Mouse (Mus musculus) heart, postnatal 4 days (tissue): ENCODE measurements around the gene Prdm11. TPM values are rescaled to one million over a fixed set of nuclear protein-coding genes. Genes with fewer than 3 reads are reported as not detected.

Experiments
- DNase-seq: peaks from one replicate; pipeline ENCODE4 v3.0.0; 2021
- total RNA-seq, 2 experiments: library from RNA; stranded (reverse); gene quantifications; 2 replicates each; pipeline ENCODE4 v1.2.3; 2021

Prdm11 gene
- total RNA-seq, result 10 to 100 TPM; 24.7 to 25.5 TPM

DNA sequence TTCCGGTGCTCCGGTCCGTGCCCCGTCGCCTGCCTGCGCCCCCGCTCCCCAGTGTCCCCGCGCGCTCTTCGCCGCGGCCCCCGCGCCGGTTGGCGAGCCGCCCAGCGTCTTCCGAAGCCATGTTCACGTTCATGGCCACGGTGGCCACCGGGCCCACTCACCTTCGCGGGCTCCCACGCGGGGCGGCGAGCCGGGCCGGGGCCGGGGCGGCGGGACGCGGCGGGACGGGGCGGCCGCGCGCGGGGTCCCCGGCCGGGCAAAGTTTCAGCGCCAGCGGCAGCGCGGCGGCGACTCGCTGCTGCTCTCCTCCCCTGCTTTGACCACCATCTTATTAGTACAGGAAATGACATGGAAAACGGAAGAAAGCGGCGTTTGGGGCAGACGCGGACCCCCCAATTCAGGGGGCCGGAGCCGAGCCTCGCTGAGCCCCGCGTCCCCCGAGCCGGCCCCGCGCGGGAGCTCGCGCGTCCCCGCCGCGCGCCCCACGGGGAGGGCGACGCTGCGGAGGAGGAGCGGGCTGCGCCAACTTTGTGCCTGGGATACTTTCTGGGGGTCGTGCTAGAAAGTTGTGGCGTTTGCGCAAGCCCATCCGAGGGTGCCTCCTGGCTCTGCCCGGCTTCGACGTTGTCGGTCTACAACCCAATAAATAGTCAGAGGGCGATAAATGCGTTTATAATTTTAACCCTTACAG is at the start of gene Prdm11:
Gene Prdm11 (minus strand): TSS at position 350 of the 691 bp plus-strand sequence.
- peak; percentile 57 for DNase-seq

DNA sequence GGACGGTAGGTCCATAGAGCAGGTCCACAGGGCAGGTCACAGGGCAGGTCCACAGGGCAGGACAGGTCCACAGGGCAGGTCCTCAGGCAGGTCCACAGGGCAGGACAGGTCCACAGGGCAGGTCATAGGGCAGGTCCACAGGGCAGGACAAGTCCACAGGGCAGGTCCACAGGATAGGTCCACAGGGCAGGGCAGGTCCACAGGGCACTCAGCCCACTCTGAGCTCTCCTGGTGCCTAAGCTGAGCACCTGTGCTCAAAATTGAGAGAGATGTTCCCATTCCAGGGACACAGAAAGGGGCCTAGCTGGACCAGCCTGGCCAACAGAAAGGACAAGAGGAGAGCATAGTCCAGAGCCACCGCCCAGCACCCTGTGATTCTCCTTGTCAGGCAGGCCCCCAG is 46.4 kb upstream of the Prdm11 start:
- DNase-seq, result no peak

DNA sequence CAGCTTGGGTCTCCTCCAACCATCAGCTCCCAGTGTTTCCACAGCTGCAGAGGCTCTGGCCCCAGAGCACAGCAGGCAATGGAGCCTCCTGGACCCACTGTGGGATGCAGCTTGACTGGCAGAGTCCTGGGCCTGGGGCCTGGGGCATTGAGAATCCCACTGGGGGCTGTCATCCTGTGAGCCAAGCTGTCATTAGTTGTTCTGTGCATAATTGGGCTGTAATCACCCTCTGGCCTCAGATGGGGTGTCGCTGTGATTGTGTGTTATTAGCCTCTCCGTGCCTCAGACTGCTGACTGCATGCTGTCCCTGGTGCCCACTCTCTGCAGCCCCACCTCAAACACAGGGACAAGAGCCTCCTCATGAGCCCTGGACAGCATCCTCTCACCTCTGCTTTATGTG is 45.7 kb upstream of the Prdm11 start:
- no peak for DNase-seq

DNA sequence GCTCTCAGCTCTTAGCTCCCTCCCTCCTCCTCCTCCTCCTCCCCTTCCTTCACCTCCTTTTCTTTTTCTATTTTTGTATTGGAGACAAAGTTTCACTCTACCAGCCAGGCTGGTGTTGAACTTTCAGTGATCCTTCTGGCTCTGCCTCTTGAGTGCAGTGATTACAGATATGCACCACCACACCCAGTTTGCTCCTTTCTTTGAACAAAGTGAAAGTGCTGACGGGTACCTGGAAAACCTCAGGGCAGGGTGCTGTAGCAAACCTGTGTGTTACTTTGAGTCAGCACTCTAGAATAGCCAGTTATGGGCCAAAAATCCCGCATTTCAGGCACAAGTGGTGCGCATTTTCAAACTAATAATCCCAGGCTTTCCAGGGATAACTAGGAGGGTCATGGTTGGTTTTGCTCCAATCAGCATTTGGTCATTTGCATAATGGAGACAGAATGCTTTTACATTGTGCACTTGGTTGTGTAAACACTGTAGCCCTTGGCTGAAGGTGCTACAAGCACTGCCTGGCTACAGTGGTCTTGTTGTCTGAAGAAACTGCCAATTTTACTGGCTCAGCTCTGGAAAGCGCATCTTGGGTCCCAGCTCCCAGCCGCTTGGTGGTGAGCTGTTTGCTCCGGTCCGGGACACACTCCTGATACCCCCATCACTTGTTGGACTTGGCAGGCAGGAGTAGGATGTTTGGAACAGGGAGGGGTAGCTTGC is 43.6 kb upstream of the Prdm11 start:
- no peak for DNase-seq

DNA sequence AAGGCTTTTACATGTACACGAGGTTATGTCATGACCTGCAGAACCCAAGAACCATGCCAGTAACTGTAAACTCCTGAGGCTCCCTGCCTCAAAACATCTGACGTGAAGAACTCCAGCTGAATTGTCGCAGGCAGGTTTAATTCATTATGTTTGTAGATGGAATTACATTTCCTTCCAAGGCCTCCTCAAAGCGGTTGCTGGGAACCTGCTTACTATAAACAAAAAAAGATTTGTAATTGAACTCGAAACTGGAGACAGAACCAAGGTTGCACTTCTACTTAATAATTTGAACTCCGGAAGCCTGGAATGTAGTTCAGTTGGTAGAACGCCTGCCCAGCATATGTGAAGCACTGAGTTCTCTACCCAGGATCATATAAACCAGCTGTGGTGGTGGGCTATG is 42.0 kb upstream of the Prdm11 start:
- no peak for DNase-seq

DNA sequence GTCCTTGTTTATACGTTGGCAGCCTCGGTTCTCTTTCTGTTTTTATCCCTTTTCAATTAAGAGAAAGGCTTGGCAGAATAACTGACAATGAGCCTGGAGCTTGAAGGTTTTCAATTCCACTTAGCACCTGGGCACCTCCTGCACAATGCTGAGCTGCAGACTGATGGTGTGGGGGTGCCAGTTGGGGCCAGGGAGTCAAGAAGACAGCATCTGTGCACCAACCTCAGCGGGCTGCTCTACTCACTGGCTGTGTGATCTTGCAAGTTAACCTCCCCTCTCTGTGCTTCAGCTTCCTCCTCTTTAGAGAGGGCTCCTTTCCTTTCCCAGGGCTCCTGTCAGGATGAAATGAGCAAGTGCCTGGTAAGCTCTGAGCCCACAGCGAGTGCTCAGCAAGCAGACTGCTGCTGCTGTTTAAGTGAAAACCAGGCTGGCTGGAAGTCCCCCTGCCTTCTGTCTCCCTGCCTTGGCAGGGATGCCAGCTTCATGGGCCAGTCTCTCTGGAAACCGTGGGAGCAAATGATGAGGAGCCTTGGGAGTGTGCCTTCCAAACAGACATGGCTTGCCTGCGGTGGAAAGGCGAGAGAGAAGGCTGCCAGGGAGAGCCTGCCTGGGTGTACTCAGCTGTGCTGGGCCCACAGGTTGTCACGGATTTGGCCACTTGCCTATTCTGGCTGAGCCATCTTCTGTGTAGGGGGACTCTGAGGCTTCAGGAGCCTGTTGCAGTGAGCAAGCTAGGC is 39.5 kb upstream of the Prdm11 start:
- DNase-seq, result no peak

DNA sequence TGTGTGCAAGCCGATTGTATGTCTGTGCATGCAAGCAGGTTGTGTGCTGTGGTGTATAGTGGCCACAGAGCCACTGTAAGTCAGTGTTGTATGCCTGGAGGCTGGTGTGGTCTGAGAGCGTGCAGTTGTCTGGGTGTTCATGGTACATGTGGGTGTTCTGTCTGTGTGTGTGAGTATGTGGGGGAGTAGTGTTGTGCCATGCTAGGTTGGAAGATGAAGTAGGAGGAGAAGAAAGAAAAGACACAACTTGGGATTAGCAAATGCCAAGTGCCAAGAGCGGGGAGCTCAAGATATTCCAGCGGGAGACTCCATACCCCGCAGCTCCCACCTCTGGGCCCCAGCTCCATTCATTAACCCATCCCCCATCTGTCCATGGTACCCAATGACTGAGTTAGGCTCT is 38.5 kb upstream of the Prdm11 start:
- no peak for DNase-seq

DNA sequence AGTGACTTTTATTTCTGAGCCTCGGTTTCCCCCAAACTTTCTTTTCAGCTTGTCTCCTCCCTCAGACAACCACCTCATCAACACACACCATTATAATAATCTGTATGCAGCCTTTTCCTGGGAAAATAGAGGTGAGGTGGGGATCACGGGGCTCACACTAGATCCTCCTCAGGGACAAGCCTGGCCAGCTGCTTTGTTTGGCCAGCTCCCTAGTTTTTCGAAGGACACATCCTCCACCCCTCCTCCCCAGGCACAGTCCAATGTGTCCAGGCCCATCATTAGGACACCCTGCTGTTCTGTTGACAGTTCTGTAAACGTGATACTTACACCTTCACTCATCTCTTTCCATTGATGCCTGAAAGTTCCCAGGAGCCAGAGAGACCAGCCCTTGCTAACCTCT is 37.4 kb upstream of the Prdm11 start:
- DNase-seq, result no peak

DNA sequence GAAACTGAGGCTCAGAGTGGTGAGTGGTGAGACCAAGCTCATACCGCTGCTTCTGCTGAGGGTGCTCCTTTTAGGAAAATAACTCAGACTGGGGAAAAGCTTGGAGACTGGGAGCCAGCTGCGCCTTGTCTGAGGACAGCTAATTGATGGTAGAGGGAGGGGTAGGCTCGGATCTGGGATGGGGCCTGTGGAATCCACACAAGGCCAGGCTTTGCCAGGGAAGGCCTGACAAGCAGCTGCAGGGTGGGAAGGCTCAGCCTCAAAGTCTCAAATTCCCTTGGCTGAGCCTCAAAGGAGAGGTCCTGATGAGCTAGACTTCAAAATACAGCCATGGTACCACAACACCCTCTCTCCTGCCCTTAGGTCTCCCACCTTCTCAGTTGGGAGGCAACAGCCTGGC is 36.9 kb upstream of the Prdm11 start:
- peak; percentile 39 for DNase-seq

DNA sequence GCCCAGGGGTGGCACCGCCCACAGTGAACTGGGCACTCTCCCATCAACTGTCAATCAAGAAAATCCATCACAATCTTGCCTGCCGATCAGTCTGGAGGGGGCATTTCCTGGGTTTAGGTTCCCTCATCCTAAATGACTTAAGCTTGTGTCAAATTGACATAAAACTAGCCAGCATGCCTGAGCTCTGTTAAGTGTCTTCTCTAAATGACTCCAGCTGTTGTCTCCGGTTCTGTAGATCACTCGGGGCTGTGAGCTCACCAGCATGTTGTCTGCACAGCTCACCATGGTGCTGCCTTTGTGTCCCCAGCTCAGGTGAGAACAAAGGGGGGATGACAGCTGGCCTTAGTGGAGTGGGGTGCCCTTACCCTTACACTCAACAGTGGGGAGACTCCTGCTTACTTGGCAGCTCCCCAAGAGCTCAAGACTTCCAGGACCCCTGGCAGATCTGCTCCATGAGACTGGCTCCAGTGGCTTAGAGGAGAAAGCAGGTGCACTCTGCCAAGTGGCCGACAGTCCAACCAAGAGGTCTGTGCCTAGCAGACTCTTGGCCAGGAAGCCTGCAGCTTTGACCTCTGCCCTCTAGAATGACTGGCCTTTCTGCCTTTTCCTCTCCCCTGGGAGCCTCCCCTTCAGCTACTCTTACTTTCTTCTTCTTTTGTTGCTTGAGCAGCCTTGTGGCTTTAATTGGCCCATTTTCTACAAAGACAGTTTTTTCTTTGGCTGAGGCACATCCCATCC is 35.1 kb upstream of the Prdm11 start:
- DNase-seq, result no peak

DNA sequence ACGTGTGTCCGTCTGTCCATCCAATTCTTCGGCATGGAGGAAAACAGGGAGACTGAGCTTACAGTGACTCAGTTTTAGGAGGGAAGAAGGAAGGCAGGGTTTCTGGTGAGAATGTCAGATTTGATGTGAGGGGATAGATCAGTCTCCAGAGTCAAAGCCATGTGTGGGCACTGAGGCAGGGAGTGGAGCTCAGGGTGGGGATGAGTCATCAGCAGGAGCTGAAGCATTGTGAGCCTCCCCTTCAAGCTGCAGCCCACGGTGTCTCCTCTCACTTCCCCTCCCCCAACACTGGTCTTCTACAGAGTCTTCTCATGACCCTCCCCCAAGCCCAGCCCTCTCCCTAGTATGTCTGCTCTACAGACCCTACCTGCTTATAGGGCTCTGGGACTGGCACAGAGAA is 33.4 kb upstream of the Prdm11 start:
- DNase-seq, result no peak

DNA sequence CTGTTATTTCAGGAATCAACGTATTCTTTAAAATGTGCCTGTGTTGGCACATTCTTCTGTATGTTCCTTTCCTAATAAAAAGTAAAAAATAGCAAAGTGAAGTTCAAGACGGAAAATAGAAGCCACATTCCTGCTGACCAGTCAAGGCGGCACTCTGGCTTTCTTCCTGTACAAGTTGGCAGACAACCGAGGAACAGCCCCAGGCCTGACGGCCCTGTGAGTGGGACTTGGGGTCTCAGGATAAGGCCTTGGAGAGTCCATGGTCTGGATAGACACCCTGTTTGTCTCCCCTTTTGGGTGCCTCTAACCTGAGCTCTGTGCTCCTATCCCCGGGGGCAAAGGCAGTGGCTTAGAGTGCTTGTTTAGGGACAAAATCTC is 30.6 kb upstream of the Prdm11 start:
- no peak for DNase-seq

DNA sequence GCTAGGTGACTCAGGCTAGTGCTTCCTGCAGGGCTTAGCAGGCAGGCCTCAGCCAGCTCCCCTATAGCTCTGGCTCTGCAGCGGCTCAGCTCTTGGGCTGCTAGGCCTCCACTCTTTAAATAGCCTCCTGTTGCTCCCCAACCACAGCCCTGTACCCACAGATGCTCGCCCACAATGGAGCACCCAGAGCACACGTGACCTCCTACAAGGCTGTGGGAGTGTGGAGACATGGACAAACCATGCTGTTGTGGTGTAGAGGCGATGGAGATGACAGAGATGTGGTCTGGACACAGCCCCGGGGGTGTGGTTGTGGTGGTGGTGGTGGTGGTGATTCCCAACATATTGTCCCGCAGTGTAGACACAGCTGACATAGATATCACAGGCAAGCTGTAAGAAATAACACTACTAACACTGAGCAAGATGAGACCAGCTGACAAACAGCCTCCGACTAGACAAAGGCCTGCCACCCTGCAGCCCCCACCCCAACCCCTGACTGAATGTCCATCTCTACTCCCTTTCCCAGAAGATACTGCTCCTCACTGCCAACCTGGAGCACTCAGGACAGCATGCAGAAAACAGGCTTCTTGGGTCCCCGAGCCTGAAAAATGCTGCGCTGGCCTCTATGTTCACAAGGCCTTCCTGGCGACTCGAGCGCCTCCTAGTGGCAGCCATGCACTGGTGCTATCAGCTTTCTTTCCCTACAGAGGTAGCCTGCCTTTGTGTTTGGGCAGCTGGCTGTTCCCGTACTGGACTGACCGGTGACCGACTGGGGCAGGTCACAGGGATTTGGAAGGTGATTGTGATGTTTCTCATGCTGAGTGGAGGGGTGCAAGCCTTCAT is 30.0 kb upstream of the Prdm11 start:
- peak; percentile 82 for DNase-seq

DNA sequence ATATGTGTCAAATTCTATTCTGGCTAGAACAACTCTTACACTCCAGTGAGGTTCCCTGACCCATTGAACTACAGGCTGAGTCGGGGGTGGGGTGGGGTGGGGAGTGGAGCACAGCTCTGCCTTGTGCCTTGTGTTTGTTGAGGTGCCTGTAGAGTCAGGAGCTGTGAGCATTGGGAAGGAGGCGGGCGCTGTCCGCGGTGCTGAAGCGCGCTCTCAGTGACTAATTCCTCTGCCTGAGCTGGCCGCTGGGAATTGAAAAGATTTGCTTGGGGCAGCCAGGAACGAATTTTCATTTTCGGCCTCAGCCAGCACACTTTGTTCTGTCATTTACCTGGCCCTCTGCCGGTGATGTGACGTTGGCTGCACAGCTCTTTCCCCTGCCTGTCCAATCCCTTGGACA is 25.7 kb upstream of the Prdm11 start:
- peak; percentile 90 for DNase-seq

DNA sequence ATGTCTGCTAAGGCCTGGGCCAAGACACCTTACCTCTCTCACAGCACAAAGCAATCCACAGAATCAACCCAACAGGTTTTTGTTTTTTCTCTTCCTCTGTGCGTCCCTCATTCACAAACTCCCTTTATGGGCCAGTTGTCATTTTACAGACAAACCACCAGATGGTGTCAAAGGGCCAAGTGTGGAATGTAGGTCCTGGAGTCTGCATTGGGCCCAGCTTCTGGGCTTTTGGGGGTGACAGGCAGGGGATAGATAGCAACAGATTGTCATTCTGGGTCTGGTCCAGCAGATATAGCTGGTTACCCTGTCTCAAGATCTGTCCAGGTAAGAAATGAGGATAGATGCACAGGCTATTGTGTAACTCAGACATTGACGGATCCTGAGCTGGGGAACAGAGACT is 23.0 kb upstream of the Prdm11 start:
- DNase-seq, result peak; percentile 40

DNA sequence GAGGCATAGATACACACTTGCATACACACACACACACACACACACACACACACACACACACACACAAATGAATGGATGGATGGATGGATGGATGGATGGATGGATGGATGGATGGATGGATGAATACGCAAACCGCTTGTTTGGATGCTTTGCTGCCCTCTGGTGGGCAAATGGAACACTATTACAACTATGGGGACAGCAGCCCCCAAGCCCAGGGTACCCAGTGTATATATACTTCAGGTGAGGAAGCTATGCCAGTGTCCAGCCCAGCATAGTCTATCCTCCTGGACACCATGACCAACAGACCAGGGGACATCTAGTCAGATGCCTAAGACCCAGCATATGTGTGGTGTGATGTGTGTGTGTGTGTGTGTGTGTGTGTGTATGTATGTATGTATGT is 17.4 kb upstream of the Prdm11 start:
- DNase-seq, result peak; percentile 77

DNA sequence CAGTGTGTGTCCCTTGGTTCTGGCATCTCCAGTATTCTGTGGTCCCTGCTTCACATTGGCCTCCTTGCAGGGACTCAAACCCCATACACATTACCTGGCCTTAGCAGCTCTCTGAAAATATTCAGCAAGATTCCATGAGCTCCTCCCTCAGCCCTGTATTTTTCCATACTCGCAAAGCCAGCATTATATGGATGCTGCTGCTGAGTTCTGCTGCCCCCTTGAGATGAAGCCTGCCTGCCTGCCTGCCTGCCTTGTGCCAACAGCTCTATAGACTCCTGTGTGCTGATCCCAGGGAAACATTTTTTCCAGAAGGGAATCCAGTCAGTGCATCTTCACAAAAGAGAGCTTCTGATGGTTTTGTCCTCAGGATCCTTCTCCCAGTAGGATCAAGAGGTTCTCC is 5.9 kb upstream of the Prdm11 start:
- DNase-seq, result no peak

DNA sequence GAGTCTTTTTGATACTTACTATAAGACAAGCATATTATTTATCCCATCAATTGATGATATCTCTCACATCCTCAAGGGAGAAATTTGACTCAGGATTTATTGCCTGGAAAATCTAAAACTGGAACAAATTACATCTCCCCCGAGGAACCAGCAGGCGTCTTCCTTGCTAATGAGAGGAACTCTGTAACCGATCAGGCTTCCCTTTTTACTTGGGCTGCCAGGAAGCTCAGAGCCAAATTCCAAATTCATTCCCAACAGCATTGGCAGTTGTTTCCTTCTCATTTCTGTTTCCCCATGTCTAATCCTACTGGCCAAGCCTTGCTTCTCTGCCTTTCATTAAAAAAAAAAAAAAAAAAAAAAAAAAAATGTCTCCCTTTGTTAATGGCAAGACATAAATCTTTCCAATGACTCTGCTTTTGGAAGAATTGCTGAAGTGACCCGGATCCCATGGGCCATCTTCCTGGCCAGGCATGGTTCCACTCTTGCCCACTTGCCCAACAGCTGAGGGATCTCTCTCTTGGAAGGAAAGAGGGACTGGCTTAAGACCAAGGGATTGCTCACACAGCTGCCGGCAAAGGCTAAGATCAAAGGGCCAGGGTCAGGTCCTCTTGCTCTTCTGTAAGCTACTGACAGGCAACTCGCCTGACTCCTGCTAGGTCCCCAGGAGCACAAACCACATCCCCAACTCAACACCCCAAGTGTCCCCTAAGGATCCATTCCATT is 2.8 kb upstream of the Prdm11 start:
- no peak for DNase-seq

DNA sequence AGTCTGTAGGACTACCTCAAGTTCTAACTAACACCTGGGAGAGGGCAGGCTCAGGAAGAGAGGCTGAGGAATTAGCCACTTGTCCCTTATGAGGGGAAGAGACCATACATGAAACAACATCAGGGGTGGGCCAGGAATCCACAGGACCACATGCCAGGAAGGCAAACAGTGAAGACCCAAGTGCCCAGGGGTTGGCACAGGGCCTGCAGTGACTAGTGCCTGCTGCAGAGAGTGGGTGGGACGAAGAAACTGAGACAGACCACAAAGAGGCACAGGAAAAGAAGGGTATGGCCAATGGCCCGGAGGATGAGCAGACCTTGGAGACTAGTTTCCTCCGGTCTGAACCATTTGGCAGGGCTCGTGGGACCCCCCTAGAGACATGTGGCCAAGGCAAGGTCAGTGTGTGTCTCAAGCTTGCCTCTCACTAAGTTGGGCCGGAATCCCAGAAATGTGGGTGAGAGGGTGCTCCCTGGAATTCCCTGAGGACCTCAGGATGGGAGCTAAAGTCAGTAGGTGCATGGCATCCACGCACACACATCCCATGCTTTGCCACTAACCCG is 1.6 kb upstream of the Prdm11 start:
- DNase-seq, result no peak

DNA sequence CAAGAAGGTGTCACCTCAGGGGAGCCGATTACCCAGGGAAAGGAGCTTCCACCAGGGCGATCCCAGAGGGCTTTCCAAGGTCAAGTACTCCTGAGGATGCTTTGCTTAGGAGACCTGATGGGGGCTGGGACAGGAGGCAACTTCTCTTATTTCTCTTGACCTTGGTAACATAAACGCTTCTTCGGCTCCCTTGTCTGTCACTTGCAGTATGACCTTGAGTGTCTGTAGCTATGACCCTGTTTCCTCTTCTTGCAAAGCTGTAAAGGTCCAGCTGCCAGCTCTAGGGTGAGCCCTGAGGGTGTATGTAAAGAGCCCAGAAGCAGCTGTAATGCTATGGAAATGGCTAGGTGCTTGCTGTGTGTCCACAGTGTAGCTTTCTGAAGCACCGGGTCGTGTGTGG is 1.1 kb upstream of the Prdm11 start:
- no peak for DNase-seq

DNA sequence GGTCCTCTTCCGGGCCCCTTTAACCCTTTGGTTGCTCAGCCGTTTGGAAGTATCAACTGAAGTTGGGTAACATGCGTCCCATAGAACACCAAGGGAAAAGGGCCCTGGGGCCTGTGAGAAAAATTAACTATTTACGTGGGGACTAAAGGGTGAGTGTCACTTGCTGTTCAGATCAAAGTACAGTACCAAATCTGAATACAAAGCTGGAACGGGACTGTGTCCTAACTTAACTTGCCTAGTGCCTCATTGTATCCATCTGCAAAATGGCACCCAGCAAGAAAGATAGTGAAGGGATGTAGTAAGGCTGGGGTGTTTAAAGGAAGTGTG is 505 bp upstream of the Prdm11 start:
- no peak for DNase-seq
